Mouse (Mus musculus) spleen, postnatal 4 days (tissue): ENCODE data around the gene Fscn1.

ENCODE experiments used
- DNase-seq, 2 experiments: peaks; one replicate each; pipeline ENCODE4 v3.0.0; 2022; ENCODE audit warnings: low spot score in 2 of 2

Gene Fscn1

DNA sequence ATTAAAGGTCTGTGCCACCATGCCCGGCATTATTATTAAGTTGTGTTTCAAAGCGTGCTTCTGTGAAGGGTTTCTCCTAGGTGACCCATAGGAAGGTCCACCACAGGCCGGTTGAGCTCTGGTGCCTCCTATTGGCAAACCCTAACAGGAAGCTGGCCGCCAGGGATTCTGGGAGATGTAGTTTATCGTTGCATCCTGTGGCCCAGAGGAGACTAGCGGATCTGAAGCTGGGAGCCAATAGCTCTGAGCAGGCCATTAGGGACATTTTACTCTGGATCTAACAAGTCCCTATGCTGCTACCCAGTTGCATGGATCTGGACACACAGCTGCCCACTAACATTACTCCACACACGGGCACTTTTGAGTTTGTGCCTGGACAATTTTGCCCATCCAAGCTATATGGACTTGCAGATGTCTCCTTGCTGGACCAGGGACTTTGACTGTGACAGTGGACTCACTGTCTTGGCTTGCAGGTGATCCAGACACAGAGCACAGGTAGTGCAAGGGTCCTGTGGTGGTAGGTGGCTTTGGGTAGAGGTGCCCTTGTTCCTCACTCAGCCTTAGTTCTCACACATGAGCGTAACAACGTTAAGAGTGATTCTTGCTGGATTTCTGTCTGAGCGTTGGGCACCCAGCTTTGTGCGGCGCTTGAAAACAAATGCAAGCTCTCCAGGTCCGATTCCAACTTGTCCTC is 24.4 kb upstream of the Fscn1 start:
- peak; percentile 78 to 85 for DNase-seq

- peak; percentile 85 to 97 for DNase-seq
Observed at GRCm38 (mm10) chr5:142936336-142936719, 23.8 kb upstream of the Fscn1 start.

DNA sequence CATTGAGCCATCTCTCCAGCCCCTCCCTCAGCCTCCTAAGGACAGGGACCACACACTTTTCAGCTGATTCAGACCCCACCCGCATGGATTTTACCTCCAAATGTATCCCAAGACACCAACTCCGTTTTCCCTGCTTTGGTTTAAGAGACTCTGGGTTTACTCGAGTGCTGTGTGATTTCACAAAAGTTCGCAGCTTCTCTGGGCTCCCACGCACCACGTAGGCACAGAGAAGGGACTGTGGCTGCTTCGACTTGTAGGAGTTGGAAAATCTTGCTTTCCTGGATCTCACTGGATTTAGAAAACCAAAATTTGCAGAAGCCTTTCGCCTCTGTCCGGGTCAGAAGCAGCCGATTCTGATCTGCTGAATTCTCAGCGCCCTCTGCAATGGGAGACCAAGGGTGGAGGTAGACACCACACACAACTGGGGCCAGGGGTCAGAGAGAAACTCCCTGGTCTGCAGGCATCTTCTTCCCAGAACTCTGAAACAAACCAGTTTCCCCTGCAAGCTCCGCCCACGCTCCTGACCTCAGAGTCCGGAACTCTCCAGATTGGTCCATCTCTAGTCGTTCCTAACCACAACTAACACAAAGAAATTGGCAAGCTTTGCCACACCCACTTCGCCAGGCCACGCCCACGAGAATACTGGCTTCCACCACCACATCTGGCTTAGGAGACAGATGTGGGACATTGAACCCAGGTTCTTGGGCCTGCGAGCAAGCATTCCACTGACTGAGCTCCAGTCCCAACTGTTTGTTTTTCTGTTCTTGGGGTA is 22.0 kb upstream of the Fscn1 start:
- DNase-seq: peak; percentile 69 to 75

- DNase-seq: no peak
Observed at GRCm38 (mm10) chr5:142940393-142940792, 19.8 kb upstream of the Fscn1 start.

DNA sequence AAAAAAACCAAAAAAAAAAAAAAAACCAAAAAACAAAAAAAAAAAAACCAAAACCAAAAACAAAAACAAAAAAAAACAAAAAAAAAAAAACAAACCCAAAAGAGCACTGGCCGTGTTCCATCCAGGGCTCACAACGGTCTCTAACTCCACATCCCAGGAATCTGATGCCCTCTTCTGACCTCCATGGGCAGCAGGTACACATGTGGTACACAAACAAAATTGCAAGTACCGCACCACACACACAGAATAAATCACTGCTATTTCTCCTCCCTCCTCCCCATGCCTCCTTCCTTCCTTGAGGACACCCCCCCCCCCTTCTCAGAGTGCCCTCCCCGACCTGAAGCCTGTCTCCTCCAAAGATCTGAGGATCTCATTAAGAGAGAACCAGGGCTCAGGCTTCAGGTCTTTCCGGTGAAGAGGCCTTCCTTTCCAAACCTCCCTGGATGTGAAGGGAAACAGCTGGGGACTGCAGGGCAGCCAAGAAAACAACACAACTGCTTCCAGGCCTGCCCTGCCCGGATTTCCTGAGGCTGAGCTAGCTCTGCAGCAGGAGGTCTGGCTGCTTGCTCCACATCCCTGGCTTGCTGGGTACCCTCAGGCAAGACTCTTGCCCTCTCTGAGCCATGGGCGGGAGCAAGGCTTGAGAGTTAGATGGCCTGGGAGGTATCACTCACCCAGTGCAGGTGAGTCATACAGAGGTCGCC is 15.0 kb upstream of the Fscn1 start:
- no peak for DNase-seq

DNA sequence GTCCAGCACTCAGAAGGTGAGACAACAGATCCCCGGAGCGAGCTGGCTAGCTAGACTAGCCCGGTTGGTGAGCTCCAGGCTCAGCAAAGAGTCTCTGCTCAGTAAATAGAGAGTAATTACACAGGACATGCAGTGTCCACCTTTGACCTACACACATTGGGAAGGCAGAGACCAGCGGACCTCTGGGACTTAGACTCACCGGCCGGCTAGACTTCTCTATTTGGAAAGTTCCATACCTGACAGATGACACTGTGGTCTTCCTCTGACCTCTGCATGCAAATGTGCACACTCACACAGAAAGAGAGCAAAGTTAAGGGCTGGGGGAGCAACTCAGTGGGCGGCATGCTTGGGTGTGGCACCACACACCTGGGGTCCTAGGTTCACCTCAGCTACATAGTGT is 12.7 kb upstream of the Fscn1 start:
- no peak for DNase-seq

DNA sequence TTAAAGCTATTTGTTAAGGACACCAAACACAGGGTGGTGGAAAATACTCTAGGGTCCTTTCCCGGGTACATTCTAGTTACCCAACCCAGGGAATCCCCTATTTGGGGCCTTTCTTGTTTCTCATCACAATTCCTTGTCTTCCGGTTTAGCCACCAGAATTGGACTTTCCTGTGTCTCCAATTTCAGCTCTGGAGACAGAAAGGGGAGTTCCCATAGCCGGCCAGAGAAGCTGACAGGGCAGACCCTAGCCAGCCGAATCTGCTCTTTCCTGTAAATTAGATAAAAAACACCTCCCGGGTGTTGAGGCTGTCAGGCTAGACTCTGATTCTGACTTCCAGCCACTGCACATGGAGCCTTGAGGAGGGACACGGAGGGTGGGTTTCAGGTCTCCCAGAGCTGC is 10.6 kb upstream of the Fscn1 start:
- DNase-seq: no peak

GRCm38 (mm10) chr5:142950405-142950804 is 9.7 kb upstream of the Fscn1 start:
- no peak for DNase-seq

DNA sequence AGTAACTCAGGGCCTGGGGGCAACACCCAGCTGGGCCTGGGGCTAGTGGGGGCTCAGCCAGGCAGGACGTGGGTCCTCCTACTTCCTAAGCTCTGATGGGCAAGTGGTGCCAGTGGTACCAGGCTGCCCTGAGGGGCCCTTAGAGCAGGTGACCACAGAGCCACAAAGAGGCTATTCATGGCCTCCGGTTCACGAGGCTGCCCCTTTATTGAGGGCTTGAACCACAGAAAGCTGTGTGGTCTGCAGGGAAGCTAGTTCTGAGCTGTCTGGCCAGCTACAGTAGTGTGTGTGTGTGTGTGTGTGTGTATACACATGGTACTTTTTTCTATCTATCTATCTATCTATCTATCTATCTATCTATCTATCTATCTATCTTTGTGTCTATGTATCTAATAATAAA is 6.5 kb upstream of the Fscn1 start:
- no peak for DNase-seq

DNA sequence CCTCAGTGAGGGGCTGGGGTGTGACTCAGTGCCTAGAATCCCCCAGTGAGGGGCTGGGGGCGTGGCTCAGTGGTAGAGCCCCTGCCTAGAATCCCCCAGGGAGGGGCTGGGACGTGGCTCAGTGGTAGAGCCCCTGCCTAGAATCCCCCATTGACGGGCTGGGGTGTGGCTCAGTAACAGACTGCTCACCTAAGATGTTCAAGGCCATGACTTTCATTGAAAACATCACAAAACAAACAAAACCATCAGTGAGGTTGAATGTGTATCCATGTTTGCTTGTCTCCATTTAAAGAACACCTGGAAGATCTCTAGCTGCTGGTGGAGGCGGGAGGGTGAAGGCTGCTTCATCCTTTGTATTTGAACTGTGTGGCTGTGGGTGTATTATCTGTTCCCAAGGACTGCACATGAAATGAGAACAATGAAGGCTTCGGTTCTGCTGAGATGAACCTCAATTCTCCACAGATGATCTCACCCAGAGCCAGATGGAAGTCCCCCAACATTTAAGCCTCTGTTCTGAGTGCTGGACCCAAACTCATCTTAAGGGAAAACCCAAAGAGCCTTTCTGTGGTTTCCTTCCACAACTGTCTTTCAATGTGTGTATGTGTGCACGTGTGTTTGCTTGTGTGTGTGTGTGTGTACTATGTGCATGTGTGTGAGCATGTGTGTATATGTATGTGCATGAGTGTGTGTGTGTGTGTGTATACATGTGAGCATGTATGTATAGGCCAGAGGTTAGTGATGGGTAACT is 3.0 kb upstream of the Fscn1 start:
- no peak for DNase-seq

GRCm38 (mm10) chr5:142958464-142958863 is 1.7 kb upstream of the Fscn1 start:
- DNase-seq: no peak

DNA sequence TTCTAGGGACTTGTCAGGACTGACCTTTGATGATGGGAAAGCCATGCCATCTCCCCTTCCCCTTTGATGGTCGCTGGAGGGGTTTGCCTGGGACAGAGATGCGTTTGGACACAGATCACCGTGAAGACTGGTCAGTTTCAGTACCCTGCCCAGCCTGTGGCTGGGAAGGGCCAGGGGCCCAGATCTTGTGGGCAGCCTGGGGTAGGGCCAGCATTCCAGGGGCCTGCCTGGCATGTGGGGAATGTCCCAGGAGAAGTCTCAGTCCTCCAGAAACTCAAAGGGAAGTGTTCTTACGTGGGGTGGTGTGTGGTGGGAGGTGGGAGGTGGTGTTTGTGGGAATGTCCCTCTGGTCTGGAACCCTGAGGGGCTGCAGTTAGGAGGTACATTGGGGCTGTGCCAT is 987 bp upstream of the Fscn1 start:
- DNase-seq: no peak

GRCm38 (mm10) chr5:142960775-142961271 is 680 bp downstream of the Fscn1 start:
- no peak for DNase-seq

- DNase-seq: no peak
Observed at GRCm38 (mm10) chr5:142961398-142961880, 1.3 kb downstream of the Fscn1 start.

GRCm38 (mm10) chr5:142961881-142962443 is 1.8 kb downstream of the Fscn1 start:
- no peak for DNase-seq

- no peak for DNase-seq
Observed at GRCm38 (mm10) chr5:142962444-142962961, 2.4 kb downstream of the Fscn1 start.

GRCm38 (mm10) chr5:142963003-142963704 is 3.0 kb downstream of the Fscn1 start:
- no peak for DNase-seq

- DNase-seq: no peak
Observed at GRCm38 (mm10) chr5:142963705-142964494, 3.8 kb downstream of the Fscn1 start.

GRCm38 (mm10) chr5:142964650-142965049 is 4.5 kb downstream of the Fscn1 start:
- no peak for DNase-seq

DNA sequence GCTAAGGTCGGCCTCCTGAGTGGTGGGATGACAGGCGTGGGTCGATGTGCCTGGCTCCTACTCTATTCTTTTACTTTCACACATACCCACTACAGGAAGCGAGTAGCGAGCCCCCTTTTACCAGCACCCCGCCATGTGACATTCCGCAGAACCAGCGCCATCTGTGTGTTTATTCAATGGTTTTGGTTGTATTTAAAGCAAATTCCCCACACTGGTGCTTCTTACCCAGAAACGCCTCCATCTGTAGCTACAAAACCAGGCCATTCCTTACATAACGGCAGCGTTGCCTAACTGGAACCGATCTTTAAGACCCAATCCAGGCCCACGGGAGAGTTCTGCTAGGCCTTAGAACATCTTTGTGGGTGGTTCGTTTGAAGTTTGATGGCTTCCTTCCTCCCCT is 8.3 kb downstream of the Fscn1 start:
- DNase-seq: no peak
